Mouse (Mus musculus): ENCODE measurements around the gene Mok. TPM values are rescaled to one million over a fixed set of nuclear protein-coding genes. Genes with fewer than 3 reads are reported as not detected.

The Mok gene
- polyA plus RNA-seq, 1 experiment from 2014 or later: 7.9 TPM

- ATAC-seq (ENCODE audit: low read depth): peak; percentile 18; the same call in 1 of the 2 replicates
- H3K9ac ChIP-seq (ENCODE audit: low read length): peak overlapping the region; percentile 56
Observed at GRCm38 (mm10) chr12:110843194-110844048, 2.7 kb upstream of the Mok start.

GRCm38 (mm10) chr12:110841731-110842493 is 1.2 kb upstream of the Mok start:
- no peak for ATAC-seq (ENCODE audit: low read depth)
- no peaks in the 10 kb centered on the region for H3K27me3 ChIP-seq (ENCODE audit: control insufficient read depth, insufficient read depth, low read depth, low read length)

More at GRCm38 (mm10) chr12:110843194-110844048, 2.7 kb upstream of the Mok start:
- 18% methylated on average over 32 of the region's 32 CpGs for WGBS
- peak overlapping the region; percentile 64 for H3K4me2 ChIP-seq (ENCODE audit: low read depth, low read length)
- H3K4me1 ChIP-seq (replicated peaks; ENCODE audit: control insufficient read depth, insufficient read depth, low read length): peaks cover 17% of the 10 kb centered on the region
- H3K27me3 ChIP-seq (ENCODE audit: control insufficient read depth, insufficient read depth, low read depth, low read length): no peaks in the 10 kb centered on the region
- H3K4me3 ChIP-seq (ENCODE audit: low read length): peak overlapping the region; percentile 75
- H3K9me3 ChIP-seq (ENCODE audit: control insufficient read depth, low read length): no peaks in the 10 kb centered on the region
- H3K27ac ChIP-seq (ENCODE audit: low read length): no peak overlapping the region; the same call in 1 of the 2 replicates
- no peaks in the 10 kb centered on the region for H3K36me3 ChIP-seq (ENCODE audit: control insufficient read depth, insufficient read depth, low read length)

GRCm38 (mm10) chr12:110837850-110838249 is 2.9 kb downstream of the Mok start:
- Histone ChIP-seq H3K27me3 (ENCODE audit: control insufficient read depth, insufficient read depth, low read depth, low read length) (no peaks in the 10 kb centered on the region), H3K4me1 (replicated peaks; ENCODE audit: control insufficient read depth, insufficient read depth, low read length) (peaks cover 10% of the 10 kb centered on the region), H3K36me3 (ENCODE audit: control insufficient read depth, insufficient read depth, low read length) (no peaks in the 10 kb centered on the region), H3K4me2 (ENCODE audit: low read depth, low read length) (no peak overlapping the region), H3K9ac (ENCODE audit: low read length) (no peak overlapping the region), H3K4me3 (ENCODE audit: low read length) (no peak overlapping the region), H3K27ac (ENCODE audit: low read length) (no peak overlapping the region), H3K9me3 (ENCODE audit: control insufficient read depth, low read length) (no peaks in the 10 kb centered on the region)
- no peak for ATAC-seq (ENCODE audit: low read depth)
- WGBS: 84% methylated on average over 8 of the region's 8 CpGs

More at GRCm38 (mm10) chr12:110841731-110842493, 1.2 kb upstream of the Mok start:
- Histone ChIP-seq H3K36me3 (ENCODE audit: control insufficient read depth, insufficient read depth, low read length) (no peaks in the 10 kb centered on the region), H3K4me2 (ENCODE audit: low read depth, low read length) (no peak overlapping the region), H3K4me1 (replicated peaks; ENCODE audit: control insufficient read depth, insufficient read depth, low read length) (peaks cover 23% of the 10 kb centered on the region), H3K4me3 (ENCODE audit: low read length) (no peak overlapping the region), H3K9me3 (ENCODE audit: control insufficient read depth, low read length) (no peaks in the 10 kb centered on the region), H3K27ac (ENCODE audit: low read length) (no peak overlapping the region), H3K9ac (ENCODE audit: low read length) (no peak overlapping the region)
- WGBS: 61% methylated on average over 5 of the region's 5 CpGs

- H3K27ac ChIP-seq (ENCODE audit: low read length): peak overlapping the region; percentile 38; the same call in 1 of the 2 replicates
- peaks cover 10% of the 10 kb centered on the region for H3K4me1 ChIP-seq (replicated peaks; ENCODE audit: control insufficient read depth, insufficient read depth, low read length)
- 36% methylated on average over 5 of the region's 5 CpGs for WGBS
- no peaks in the 10 kb centered on the region for H3K9me3 ChIP-seq (ENCODE audit: control insufficient read depth, low read length)
- H3K27me3 ChIP-seq (ENCODE audit: control insufficient read depth, insufficient read depth, low read depth, low read length): no peaks in the 10 kb centered on the region
- H3K36me3 ChIP-seq (ENCODE audit: control insufficient read depth, insufficient read depth, low read length): no peaks in the 10 kb centered on the region
- no peak for ATAC-seq (ENCODE audit: low read depth)
- H3K4me3 ChIP-seq (ENCODE audit: low read length): no peak overlapping the region
- no peak overlapping the region for H3K4me2 ChIP-seq (ENCODE audit: low read depth, low read length)
- H3K9ac ChIP-seq (ENCODE audit: low read length): peak overlapping the region; percentile 38
Observed at GRCm38 (mm10) chr12:110837192-110837841, 3.4 kb downstream of the Mok start.

- Histone ChIP-seq H3K9me3 (ENCODE audit: control insufficient read depth, low read length) (no peaks in the 10 kb centered on the region), H3K4me3 (ENCODE audit: low read length) (no peak overlapping the region), H3K36me3 (ENCODE audit: control insufficient read depth, insufficient read depth, low read length) (no peaks in the 10 kb centered on the region), H3K9ac (ENCODE audit: low read length) (peak overlapping the region; percentile 38), H3K4me1 (replicated peaks; ENCODE audit: control insufficient read depth, insufficient read depth, low read length) (peaks cover 10% of the 10 kb centered on the region), H3K4me2 (ENCODE audit: low read depth, low read length) (no peak overlapping the region), H3K27me3 (ENCODE audit: control insufficient read depth, insufficient read depth, low read depth, low read length) (no peaks in the 10 kb centered on the region), H3K27ac (ENCODE audit: low read length) (peak overlapping the region; percentile 38; the same call in 1 of the 2 replicates)
- 25% methylated on average over 6 of the region's 6 CpGs for WGBS
- ATAC-seq (ENCODE audit: low read depth): no peak
Observed at GRCm38 (mm10) chr12:110836729-110837128, 4.0 kb downstream of the Mok start.

GRCm38 (mm10) chr12:110835182-110835581 is 5.6 kb downstream of the Mok start:
- no peak overlapping the region for H3K4me3 ChIP-seq (ENCODE audit: low read length)
- no peak overlapping the region for H3K9ac ChIP-seq (ENCODE audit: low read length)
- H3K27me3 ChIP-seq (ENCODE audit: control insufficient read depth, insufficient read depth, low read depth, low read length): no peaks in the 10 kb centered on the region
- ATAC-seq (ENCODE audit: low read depth): no peak
- H3K4me2 ChIP-seq (ENCODE audit: low read depth, low read length): no peak overlapping the region
- no peaks in the 10 kb centered on the region for H3K36me3 ChIP-seq (ENCODE audit: control insufficient read depth, insufficient read depth, low read length)
- no peaks in the 10 kb centered on the region for H3K9me3 ChIP-seq (ENCODE audit: control insufficient read depth, low read length)
- no peak overlapping the region for H3K27ac ChIP-seq (ENCODE audit: low read length)
- WGBS: 95% methylated on average over 3 of the region's 3 CpGs
- peaks cover 10% of the 10 kb centered on the region for H3K4me1 ChIP-seq (replicated peaks; ENCODE audit: control insufficient read depth, insufficient read depth, low read length)

GRCm38 (mm10) chr12:110830293-110831024 is 10.3 kb downstream of the Mok start:
- ATAC-seq (ENCODE audit: low read depth): no peak
- 83% methylated on average over 9 of the region's 11 CpGs for WGBS
- Histone ChIP-seq H3K36me3 (ENCODE audit: control insufficient read depth, insufficient read depth, low read length) (no peaks in the 10 kb centered on the region), H3K9me3 (ENCODE audit: control insufficient read depth, low read length) (no peaks in the 10 kb centered on the region), H3K9ac (ENCODE audit: low read length) (no peak overlapping the region), H3K4me2 (ENCODE audit: low read depth, low read length) (no peak overlapping the region), H3K4me1 (replicated peaks; ENCODE audit: control insufficient read depth, insufficient read depth, low read length) (no peaks in the 10 kb centered on the region), H3K27me3 (ENCODE audit: control insufficient read depth, insufficient read depth, low read depth, low read length) (no peaks in the 10 kb centered on the region), H3K27ac (ENCODE audit: low read length) (no peak overlapping the region), H3K4me3 (ENCODE audit: low read length) (no peak overlapping the region)

- Histone ChIP-seq H3K9me3 (ENCODE audit: control insufficient read depth, low read length) (no peaks in the 10 kb centered on the region), H3K9ac (ENCODE audit: low read length) (no peak overlapping the region), H3K36me3 (ENCODE audit: control insufficient read depth, insufficient read depth, low read length) (no peaks in the 10 kb centered on the region), H3K4me3 (ENCODE audit: low read length) (no peak overlapping the region), H3K27ac (ENCODE audit: low read length) (no peak overlapping the region), H3K4me1 (replicated peaks; ENCODE audit: control insufficient read depth, insufficient read depth, low read length) (no peaks in the 10 kb centered on the region), H3K4me2 (ENCODE audit: low read depth, low read length) (no peak overlapping the region), H3K27me3 (ENCODE audit: control insufficient read depth, insufficient read depth, low read depth, low read length) (no peaks in the 10 kb centered on the region)
- no peak for ATAC-seq (ENCODE audit: low read depth)
- WGBS: 94% methylated on average over 4 of the region's 4 CpGs
Observed at GRCm38 (mm10) chr12:110828908-110829307, 11.8 kb downstream of the Mok start.
